Mouse (Mus musculus) liver, postnatal 0 days (tissue): ENCODE data around the gene Gadd45gip1.

Experiments used
- CTCF ChIP-seq: sonication (generic); IDR thresholded peaks from 2 replicates; pipeline ENCODE4 v1.5.1; 2016; ENCODE audit warnings: antibody characterized with exemption, low read depth
- EP300 ChIP-seq: IDR thresholded peaks from 2 replicates; pipeline ENCODE4 v1.6.1; 2016; ENCODE audit warnings: antibody characterized with exemption, low read depth, mild to moderate bottlenecking

DNA sequence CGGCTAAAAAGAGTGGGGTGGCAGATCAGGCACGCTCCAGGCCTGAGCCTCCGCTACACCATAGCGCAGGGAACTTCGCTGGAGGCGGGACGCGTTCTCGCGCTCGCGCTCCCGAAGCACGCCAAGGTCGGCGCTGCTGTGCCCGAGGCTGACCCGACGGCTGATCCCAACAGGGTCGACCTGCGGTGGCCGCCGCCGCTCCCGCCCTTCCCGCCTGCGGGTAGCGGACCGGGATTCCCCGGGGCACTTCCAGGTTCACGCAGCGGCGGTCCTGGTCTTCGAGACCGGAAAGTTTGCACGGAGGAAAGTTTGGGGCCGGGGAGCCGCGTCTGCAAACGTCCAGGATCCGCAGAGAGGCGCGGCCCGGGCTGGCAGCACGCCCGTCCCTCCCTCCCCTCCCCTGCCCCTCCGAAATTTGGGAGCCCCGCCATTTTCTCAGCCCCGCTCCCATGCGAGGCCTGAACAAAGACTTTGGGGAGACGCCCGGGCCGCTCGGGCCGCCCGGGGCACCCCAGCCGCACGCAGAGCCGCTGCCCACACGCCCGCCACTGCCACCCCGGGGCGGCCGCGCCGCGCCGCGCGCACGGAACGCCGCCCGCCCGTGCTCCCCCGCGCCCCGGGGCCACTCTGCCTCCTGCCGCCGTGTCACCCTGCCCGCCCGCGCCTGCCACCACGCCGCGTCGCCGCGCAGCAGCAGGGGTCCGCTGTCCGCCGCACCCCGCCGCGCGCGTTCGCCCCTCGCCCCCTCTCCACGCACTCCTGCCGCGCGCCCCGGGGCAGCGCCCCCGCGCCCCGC is 32.0 kb upstream of the Gadd45gip1 start:
- TF ChIP-seq CTCF (0 out of 2 replicates have a peak, but pooled peaks have one; percentile 19), EP300 (no peak)
